Mouse (Mus musculus): ENCODE data around the gene Gm5148. TPM values are rescaled to one million over a fixed set of nuclear protein-coding genes. Genes with fewer than 3 reads are reported as not detected.

The Gm5148 gene
- total RNA-seq, 2 experiments from 2014 or later = 0.21 TPM; not detected in 1

GRCm38 (mm10) chr3:37738171-37738950, 14.1 kb upstream of the Gm5148 start:
- no peak for DNase-seq (ENCODE audit: low spot score in 2 of 2)

GRCm38 (mm10) chr3:37737407-37737806, 13.1 kb upstream of the Gm5148 start:
- peak; percentile 37 to 76 for DNase-seq (ENCODE audit: low spot score in 2 of 2)

GRCm38 (mm10) chr3:37735166-37735565, 10.9 kb upstream of the Gm5148 start:
- DNase-seq (ENCODE audit: low spot score in 2 of 2) = no peak

- peak in 1 of 2 experiments; percentile 55 for DNase-seq (ENCODE audit: low spot score in 2 of 2)
These were observed 4.9 kb upstream of the Gm5148 start for GRCm38 (mm10) chr3:37729142-37729541.

GRCm38 (mm10) chr3:37728112-37729100, 4.1 kb upstream of the Gm5148 start:
- DNase-seq (ENCODE audit: low spot score in 2 of 2) = no peak

- no peak for DNase-seq (ENCODE audit: low spot score in 2 of 2)
These were observed 3.1 kb upstream of the Gm5148 start for GRCm38 (mm10) chr3:37727392-37727791.

GRCm38 (mm10) chr3:37726501-37727140, 2.3 kb upstream of the Gm5148 start:
- peak in 1 of 2 experiments; percentile 32 for DNase-seq (ENCODE audit: low spot score in 2 of 2)

GRCm38 (mm10) chr3:37724946-37725735, 851 bp upstream of the Gm5148 start:
- DNase-seq (ENCODE audit: low spot score in 2 of 2) = no peak

GRCm38 (mm10) chr3:37723662-37724170, 574 bp downstream of the Gm5148 start:
- no peak for DNase-seq (ENCODE audit: low spot score in 2 of 2)

GRCm38 (mm10) chr3:37723061-37723521, 1.2 kb downstream of the Gm5148 start:
- no peak for DNase-seq (ENCODE audit: low spot score in 2 of 2)

GRCm38 (mm10) chr3:37722487-37723060, 1.7 kb downstream of the Gm5148 start:
- no peak for DNase-seq (ENCODE audit: low spot score in 2 of 2)

- DNase-seq (ENCODE audit: low spot score in 2 of 2) = no peak
These were observed 7.3 kb downstream of the Gm5148 start for GRCm38 (mm10) chr3:37716992-37717391.

GRCm38 (mm10) chr3:37715734-37716133, 8.6 kb downstream of the Gm5148 start:
- DNase-seq (ENCODE audit: low spot score in 2 of 2) = no peak

- peak; percentile 58 to 87 for DNase-seq (ENCODE audit: low spot score in 2 of 2)
These were observed 11.8 kb downstream of the Gm5148 start for GRCm38 (mm10) chr3:37712501-37712900.

GRCm38 (mm10) chr3:37711639-37712038, 12.7 kb downstream of the Gm5148 start:
- DNase-seq (ENCODE audit: low spot score in 2 of 2) = no peak

GRCm38 (mm10) chr3:37707801-37708200, 16.5 kb downstream of the Gm5148 start:
- DNase-seq (ENCODE audit: low spot score in 2 of 2) = no peak

GRCm38 (mm10) chr3:37706439-37706838, 17.9 kb downstream of the Gm5148 start:
- no peak for DNase-seq (ENCODE audit: low spot score in 2 of 2)

- no peak for DNase-seq (ENCODE audit: low spot score in 2 of 2)
These were observed 18.9 kb downstream of the Gm5148 start for GRCm38 (mm10) chr3:37705436-37705835.

GRCm38 (mm10) chr3:37704701-37705279, 19.5 kb downstream of the Gm5148 start:
- DNase-seq (ENCODE audit: low spot score in 2 of 2) = no peak
